27 mouse cellular contexts compared by ENCODE assay signal in genomic region chr8:85897636-85898035, GRCm38 (mm10).
"Had no signal": no experiment of that assay in that cellular context is flagged by ENCODE, and none has a peak within 500 bp of the region (broad histone marks: within the 10 kb centered on the region; RNA-seq: fewer than 3 reads in every experiment).

No protein-coding gene starts in this region.

- H3K4me3 ChIP-seq: gastrocnemius, adult 2 months; heart, adult 2 months; heart, embryonic 13.5 days; heart, embryonic 15.5 days; hindbrain, embryonic 13.5 days; hindbrain, embryonic 15.5 days; kidney, embryonic 15.5 days; limb, embryonic 13.5 days; limb, embryonic 15.5 days had no signal

- H3K4me1 ChIP-seq: heart, embryonic 13.5 days; heart, embryonic 15.5 days; hindbrain, embryonic 13.5 days; hindbrain, embryonic 15.5 days; kidney, embryonic 15.5 days; limb, embryonic 13.5 days; limb, embryonic 15.5 days had no signal

- H3K9me3 ChIP-seq: heart, embryonic 13.5 days; heart, embryonic 15.5 days; hindbrain, embryonic 13.5 days; hindbrain, embryonic 15.5 days; kidney, embryonic 15.5 days; limb, embryonic 13.5 days; limb, embryonic 15.5 days had no signal

- H3K9ac ChIP-seq: heart, embryonic 13.5 days; heart, embryonic 15.5 days; hindbrain, embryonic 13.5 days; hindbrain, embryonic 15.5 days; kidney, embryonic 15.5 days; limb, embryonic 13.5 days; limb, embryonic 15.5 days; liver, embryonic 14.5 days had no signal

- H3K27ac ChIP-seq: gastrocnemius, adult 2 months; heart, adult 2 months; heart, embryonic 13.5 days; heart, embryonic 15.5 days; hindbrain, embryonic 13.5 days; hindbrain, embryonic 15.5 days; hindbrain, postnatal 0 days; kidney, embryonic 15.5 days; kidney, postnatal 0 days; limb, embryonic 13.5 days; limb, embryonic 15.5 days; liver, embryonic 14.5 days had no signal

- H3K27me3 ChIP-seq: heart, embryonic 13.5 days; heart, embryonic 15.5 days; hindbrain, embryonic 13.5 days; hindbrain, embryonic 15.5 days; kidney, embryonic 15.5 days; limb, embryonic 13.5 days; limb, embryonic 15.5 days had no signal

- ATAC-seq: hindbrain, postnatal 0 days; intestine, embryonic 16.5 days had no signal

- H3K36me3 ChIP-seq: heart, embryonic 15.5 days; hindbrain, embryonic 15.5 days had no signal

- H3K4me2 ChIP-seq: heart, embryonic 11.5 days; heart, embryonic 13.5 days; heart, embryonic 15.5 days; hindbrain, embryonic 13.5 days; hindbrain, embryonic 15.5 days; kidney, embryonic 15.5 days; limb, embryonic 13.5 days; limb, embryonic 15.5 days had no signal

- DNase-seq: gastrocnemius, adult 2 months; gastrocnemius, postnatal 14 days; gastrocnemius, postnatal 36 days; heart, adult 11 months; heart, adult 2 months; heart, postnatal 14 days; heart, postnatal 36 days; kidney, adult 11 months; kidney, adult 2 months; kidney, adult 9 months; kidney, postnatal 14 days; kidney, postnatal 36 days; layer of hippocampus, adult 9-11 months; layer of hippocampus, postnatal 36 days; left cerebral cortex, postnatal 4 days had no signal
